Mouse (Mus musculus) heart, embryonic 15.5 days (tissue): ENCODE data around the gene Nbea. TPM values are rescaled to one million over a fixed set of nuclear protein-coding genes. Genes with fewer than 3 reads are reported as not detected.

Experiments used
- ATAC-seq: fragments of 200-750 bp; cut with Nextera tagmentation; replicated peaks from 2 replicates; pipeline ENCODE4 v1.8.0; 2017; ENCODE audit warnings: low read depth, moderate TSS enrichment; ENCODE audit not compliant: insufficient number of reproducible peaks, insufficient read depth, low FRiP score
- H3K27ac ChIP-seq: fragments of 300-500 bp; sonication (generic); 2 replicates; pipeline ENCODE4 v1.5.1; 2015; ENCODE audit warnings: mild to moderate bottlenecking, inconsistent platforms
- H3K27me3 ChIP-seq: fragments of 300-500 bp; sonication (generic); 2 replicates; pipeline ENCODE4 v1.6.1; 2015; ENCODE audit warnings: inconsistent platforms
- H3K36me3 ChIP-seq: fragments of 300-500 bp; sonication (generic); 2 replicates; pipeline ENCODE4 v1.6.1; 2015; ENCODE audit warnings: mild to moderate bottlenecking, inconsistent platforms
- H3K4me1 ChIP-seq: fragments of 300-500 bp; sonication (generic); replicated peaks from 2 replicates; pipeline ENCODE4 v1.6.1; 2015; ENCODE audit warnings: inconsistent platforms
- H3K4me2 ChIP-seq: fragments of 300-500 bp; sonication (generic); 2 replicates; pipeline ENCODE4 v1.6.1; 2015; ENCODE audit warnings: inconsistent platforms, mild to moderate bottlenecking, moderate library complexity
- H3K4me3 ChIP-seq: fragments of 300-500 bp; sonication (generic); 2 replicates; pipeline ENCODE4 v1.5.1; 2015; ENCODE audit warnings: mild to moderate bottlenecking, inconsistent platforms
- H3K9ac ChIP-seq: fragments of 300-500 bp; sonication (generic); 2 replicates; pipeline ENCODE4 v1.6.1; 2015; ENCODE audit warnings: mild to moderate bottlenecking, inconsistent platforms
- H3K9me3 ChIP-seq: fragments of 300-500 bp; sonication (generic); replicated peaks from 2 replicates; pipeline ENCODE4 v1.6.1; 2016; ENCODE audit warnings: inconsistent platforms
- WGBS: fragments of 180-500 bp; shearing (Covaris S2); methylation state at CpG from one replicate; pipeline ENCODE4 v1.1.7; 2015; ENCODE audit warnings: mixed read lengths; 5-methylcytosine and 5-hydroxymethylcytosine counted together
- polyA plus RNA-seq: library from polyadenylated mRNA; unstranded; fragments of >200 nt; fragmentation: Nextera tagmentation; extraction: Ambion mirVana; gene quantifications from 2 replicates; pipeline ENCODE4 v1.2.1, GENCODE M21; 2015

Nbea gene
- polyA plus RNA-seq, 1 experiment from 2014 or later, result 6.7 TPM

- 57% methylated on average over 4 of the region's 4 CpGs for WGBS
- H3K4me1 ChIP-seq, result no peaks in the 10 kb centered on the region
- no peaks in the 10 kb centered on the region for H3K27me3 ChIP-seq
- H3K4me3 ChIP-seq, result no peak overlapping the region
- no peak overlapping the region for H3K4me2 ChIP-seq
- no peak for ATAC-seq
- no peaks in the 10 kb centered on the region for H3K9me3 ChIP-seq
- H3K27ac ChIP-seq, result no peak overlapping the region
- no peak overlapping the region for H3K9ac ChIP-seq
- no peaks in the 10 kb centered on the region for H3K36me3 ChIP-seq
Measured at GRCm38 (mm10) chr3:55684892-55685291, 498.6 kb downstream of the Nbea start.

GRCm38 (mm10) chr3:55677691-55678090, 505.8 kb downstream of the Nbea start:
- H3K36me3 ChIP-seq, result no peaks in the 10 kb centered on the region

GRCm38 (mm10) chr3:55674185-55674584, 509.3 kb downstream of the Nbea start:
- Histone ChIP-seq H3K27me3 (no peaks in the 10 kb centered on the region), H3K4me1 (peaks cover 11% of the 10 kb centered on the region), H3K9me3 (no peaks in the 10 kb centered on the region), H3K27ac (no peak overlapping the region), H3K4me3 (no peak overlapping the region), H3K36me3 (no peaks in the 10 kb centered on the region), H3K4me2 (no peak overlapping the region), H3K9ac (no peak overlapping the region)
- WGBS, result 71% methylated on average over 7 of the region's 7 CpGs
- no peak for ATAC-seq

More at GRCm38 (mm10) chr3:55677691-55678090, 505.8 kb downstream of the Nbea start:
- no peaks in the 10 kb centered on the region for H3K27me3 ChIP-seq
- WGBS, result 29% methylated on average over 2 of the region's 2 CpGs
- H3K4me3 ChIP-seq, result no peak overlapping the region
- H3K4me1 ChIP-seq, result peaks cover 11% of the 10 kb centered on the region
- H3K9me3 ChIP-seq, result no peaks in the 10 kb centered on the region
- ATAC-seq, result no peak
- no peak overlapping the region for H3K4me2 ChIP-seq
- no peak overlapping the region for H3K9ac ChIP-seq
- H3K27ac ChIP-seq, result 0 out of 2 replicates have a peak overlapping the region, but pooled peaks have one; percentile 22

GRCm38 (mm10) chr3:55667048-55667447, 516.5 kb downstream of the Nbea start:
- Histone ChIP-seq H3K4me1 (no peaks in the 10 kb centered on the region), H3K4me2 (no peak overlapping the region), H3K27ac (no peak overlapping the region), H3K27me3 (no peaks in the 10 kb centered on the region), H3K9ac (no peak overlapping the region), H3K36me3 (no peaks in the 10 kb centered on the region), H3K9me3 (no peaks in the 10 kb centered on the region), H3K4me3 (no peak overlapping the region)
- ATAC-seq, result no peak
- WGBS, result 79% methylated on average over 6 of the region's 6 CpGs

GRCm38 (mm10) chr3:55665928-55666327, 517.6 kb downstream of the Nbea start:
- H3K36me3 ChIP-seq, result no peaks in the 10 kb centered on the region
- no peaks in the 10 kb centered on the region for H3K27me3 ChIP-seq
- no peak overlapping the region for H3K9ac ChIP-seq
- H3K4me1 ChIP-seq, result no peaks in the 10 kb centered on the region
- no peaks in the 10 kb centered on the region for H3K9me3 ChIP-seq
- no peak for ATAC-seq
- WGBS, result 43% methylated on average over 5 of the region's 5 CpGs
- H3K4me2 ChIP-seq, result no peak overlapping the region
- no peak overlapping the region for H3K4me3 ChIP-seq
- H3K27ac ChIP-seq, result no peak overlapping the region

- no peak overlapping the region for H3K27ac ChIP-seq
- no peak for ATAC-seq
- H3K27me3 ChIP-seq, result no peaks in the 10 kb centered on the region
- no peaks in the 10 kb centered on the region for H3K36me3 ChIP-seq
- no peak overlapping the region for H3K4me3 ChIP-seq
- WGBS, result 88% methylated on average over 3 of the region's 3 CpGs
- no peak overlapping the region for H3K4me2 ChIP-seq
- H3K4me1 ChIP-seq, result no peaks in the 10 kb centered on the region
- H3K9me3 ChIP-seq, result no peaks in the 10 kb centered on the region
- H3K9ac ChIP-seq, result no peak overlapping the region
Measured at GRCm38 (mm10) chr3:55664713-55665112, 518.8 kb downstream of the Nbea start.

- Histone ChIP-seq H3K4me3 (no peak overlapping the region), H3K9ac (no peak overlapping the region), H3K4me1 (no peaks in the 10 kb centered on the region), H3K4me2 (no peak overlapping the region), H3K27me3 (no peaks in the 10 kb centered on the region), H3K27ac (no peak overlapping the region), H3K9me3 (no peaks in the 10 kb centered on the region), H3K36me3 (no peaks in the 10 kb centered on the region)
- ATAC-seq, result no peak
- WGBS, result 69% methylated on average over 8 of the region's 9 CpGs
Measured at GRCm38 (mm10) chr3:55661678-55662445, 521.6 kb downstream of the Nbea start.

- H3K9me3 ChIP-seq, result no peaks in the 10 kb centered on the region
- no peak for ATAC-seq
- H3K4me2 ChIP-seq, result no peak overlapping the region
- H3K9ac ChIP-seq, result no peak overlapping the region
- H3K36me3 ChIP-seq, result no peaks in the 10 kb centered on the region
- no peaks in the 10 kb centered on the region for H3K27me3 ChIP-seq
- no peak overlapping the region for H3K4me3 ChIP-seq
- 82% methylated on average over 10 of the region's 10 CpGs for WGBS
- no peak overlapping the region for H3K27ac ChIP-seq
- no peaks in the 10 kb centered on the region for H3K4me1 ChIP-seq
Measured at GRCm38 (mm10) chr3:55660261-55660838, 523.2 kb downstream of the Nbea start.

- Histone ChIP-seq H3K4me1 (no peaks in the 10 kb centered on the region), H3K4me3 (no peak overlapping the region), H3K27ac (no peak overlapping the region), H3K9ac (no peak overlapping the region), H3K36me3 (no peaks in the 10 kb centered on the region), H3K4me2 (no peak overlapping the region), H3K9me3 (no peaks in the 10 kb centered on the region), H3K27me3 (no peaks in the 10 kb centered on the region)
- WGBS, result 51% methylated on average over 7 of the region's 7 CpGs
- ATAC-seq, result no peak
Measured at GRCm38 (mm10) chr3:55659558-55660215, 523.8 kb downstream of the Nbea start.

GRCm38 (mm10) chr3:55652321-55652720, 531.2 kb downstream of the Nbea start:
- no peak overlapping the region for H3K27ac ChIP-seq
- H3K36me3 ChIP-seq, result no peaks in the 10 kb centered on the region
- 0 out of 2 replicates have a peak, but pooled peaks have one; percentile 2 for ATAC-seq
- no peaks in the 10 kb centered on the region for H3K9me3 ChIP-seq
- WGBS, result 74% methylated on average over 2 of the region's 2 CpGs
- H3K4me2 ChIP-seq, result no peak overlapping the region
- no peaks in the 10 kb centered on the region for H3K27me3 ChIP-seq
- H3K9ac ChIP-seq, result no peak overlapping the region
- no peaks in the 10 kb centered on the region for H3K4me1 ChIP-seq
- no peak overlapping the region for H3K4me3 ChIP-seq

- Histone ChIP-seq H3K36me3 (no peaks in the 10 kb centered on the region), H3K9ac (no peak overlapping the region), H3K27me3 (no peaks in the 10 kb centered on the region), H3K4me2 (no peak overlapping the region), H3K9me3 (no peaks in the 10 kb centered on the region), H3K4me1 (no peaks in the 10 kb centered on the region), H3K27ac (no peak overlapping the region), H3K4me3 (no peak overlapping the region)
- WGBS, result 77% methylated on average over 4 of the region's 4 CpGs
- ATAC-seq, result no peak
Measured at GRCm38 (mm10) chr3:55651877-55652276, 531.6 kb downstream of the Nbea start.
